Mouse (Mus musculus): Measurements from ENCODE around the gene Vmn1r176.
"Not testable (repeated sequence)": the region's sequence is repeated elsewhere in the genome, so short reads cannot be mapped to it uniquely, and the experiment has no call there.

Gene Vmn1r176

GRCm38 (mm10) chr7:23837272-23837671 lies at the start of gene Vmn1r176:
TSS of gene Vmn1r176 (minus strand) at chr7:23837372.
- DNase-seq (ENCODE audit: low read depth), result not testable (repeated sequence)

GRCm38 (mm10) chr7:23876918-23877317 lies 39.7 kb upstream of the Vmn1r176 start:
- DNase-seq (ENCODE audit: low read depth), result not testable (repeated sequence)

GRCm38 (mm10) chr7:23866349-23866748 lies 29.2 kb upstream of the Vmn1r176 start, which contains the start of gene Vmn1r177:
TSS of gene Vmn1r177 (minus strand) at chr7:23866449.
- not testable (repeated sequence) for DNase-seq (ENCODE audit: low read depth)

- not testable (repeated sequence) for DNase-seq (ENCODE audit: low read depth)
Observed at GRCm38 (mm10) chr7:23810543-23810942, 26.6 kb downstream of the Vmn1r176 start, which contains the start of gene Vmn1r175. TSS of gene Vmn1r175 (minus strand) at chr7:23810643.

GRCm38 (mm10) chr7:23784526-23784925 lies 52.6 kb downstream of the Vmn1r176 start:
- DNase-seq (ENCODE audit: low read depth), result no peak
